Mouse (Mus musculus): ENCODE results near the gene Ahctf1. TPM values are rescaled to one million over a fixed set of nuclear protein-coding genes. Genes with fewer than 3 reads are reported as not detected.

Gene Ahctf1
- polyA plus RNA-seq, 1 experiment from 2014 or later, result 33.1 TPM

- Histone ChIP-seq H3K9ac (ENCODE audit: low read length) (no peak overlapping the region), H3K4me1 (replicated peaks; ENCODE audit: control insufficient read depth, insufficient read depth, low read length) (no peaks in the 10 kb centered on the region), H3K9me3 (ENCODE audit: control insufficient read depth, low read length) (no peaks in the 10 kb centered on the region), H3K4me2 (ENCODE audit: low read length) (no peak overlapping the region), H3K36me3 (ENCODE audit: control insufficient read depth, insufficient read depth, low read length) (peaks cover 96% of the 10 kb centered on the region), H3K27me3 (replicated peaks; ENCODE audit: control insufficient read depth, insufficient read depth, low read length) (no peaks in the 10 kb centered on the region), H3K27ac (ENCODE audit: low read depth) (no peak overlapping the region), H3K4me3 (ENCODE audit: low read depth, low read length) (no peak overlapping the region)
- DNase-seq (ENCODE audit: low spot score) (no peak), ATAC-seq (replicated peaks; ENCODE audit: low FRiP score, low TSS enrichment, low read depth) (no peak)
- WGBS, result 90% methylated on average over 5 of the region's 5 CpGs
These were observed 18.0 kb downstream of the Ahctf1 start for GRCm38 (mm10) chr1:179785502-179785901.

- Histone ChIP-seq H3K4me1 (replicated peaks; ENCODE audit: control insufficient read depth, insufficient read depth, low read length) (no peaks in the 10 kb centered on the region), H3K4me3 (ENCODE audit: low read depth, low read length) (no peak overlapping the region), H3K9ac (ENCODE audit: low read length) (no peak overlapping the region), H3K4me2 (ENCODE audit: low read length) (no peak overlapping the region), H3K9me3 (ENCODE audit: control insufficient read depth, low read length) (no peaks in the 10 kb centered on the region), H3K27me3 (replicated peaks; ENCODE audit: control insufficient read depth, insufficient read depth, low read length) (no peaks in the 10 kb centered on the region), H3K36me3 (ENCODE audit: control insufficient read depth, insufficient read depth, low read length) (peaks cover 96% of the 10 kb centered on the region), H3K27ac (ENCODE audit: low read depth) (no peak overlapping the region)
- ATAC-seq (replicated peaks; ENCODE audit: low FRiP score, low TSS enrichment, low read depth), result no peak
- no peak for DNase-seq (ENCODE audit: low spot score)
- WGBS, result 86% methylated on average over 4 of the region's 4 CpGs
These were observed 19.4 kb downstream of the Ahctf1 start for GRCm38 (mm10) chr1:179784098-179784497.

- H3K4me1 ChIP-seq (replicated peaks; ENCODE audit: control insufficient read depth, insufficient read depth, low read length), result no peaks in the 10 kb centered on the region
- H3K4me3 ChIP-seq (ENCODE audit: low read depth, low read length), result no peak overlapping the region
- no peak overlapping the region for H3K27ac ChIP-seq (ENCODE audit: low read depth)
- no peak overlapping the region for H3K4me2 ChIP-seq (ENCODE audit: low read length)
- no peaks in the 10 kb centered on the region for H3K9me3 ChIP-seq (ENCODE audit: control insufficient read depth, low read length)
- no peak for DNase-seq (ENCODE audit: low spot score)
- WGBS, result 92% methylated on average over 8 of the region's 8 CpGs
- no peak overlapping the region for H3K9ac ChIP-seq (ENCODE audit: low read length)
- H3K36me3 ChIP-seq (ENCODE audit: control insufficient read depth, insufficient read depth, low read length), result peaks cover 95% of the 10 kb centered on the region
- ATAC-seq (replicated peaks; ENCODE audit: low FRiP score, low TSS enrichment, low read depth), result no peak
- H3K27me3 ChIP-seq (replicated peaks; ENCODE audit: control insufficient read depth, insufficient read depth, low read length), result no peaks in the 10 kb centered on the region
These were observed 26.6 kb downstream of the Ahctf1 start for GRCm38 (mm10) chr1:179776831-179777230.

- no peak overlapping the region for H3K4me3 ChIP-seq (ENCODE audit: low read depth, low read length)
- ATAC-seq (replicated peaks; ENCODE audit: low FRiP score, low TSS enrichment, low read depth), result no peak
- H3K27ac ChIP-seq (ENCODE audit: low read depth), result no peak overlapping the region
- no peak overlapping the region for H3K4me2 ChIP-seq (ENCODE audit: low read length)
- no peaks in the 10 kb centered on the region for H3K27me3 ChIP-seq (replicated peaks; ENCODE audit: control insufficient read depth, insufficient read depth, low read length)
- no peak overlapping the region for H3K9ac ChIP-seq (ENCODE audit: low read length)
- no peaks in the 10 kb centered on the region for H3K4me1 ChIP-seq (replicated peaks; ENCODE audit: control insufficient read depth, insufficient read depth, low read length)
- peaks cover 94% of the 10 kb centered on the region for H3K36me3 ChIP-seq (ENCODE audit: control insufficient read depth, insufficient read depth, low read length)
- 92% methylated on average over 4 of the region's 4 CpGs for WGBS
- no peak for DNase-seq (ENCODE audit: low spot score)
- H3K9me3 ChIP-seq (ENCODE audit: control insufficient read depth, low read length), result no peaks in the 10 kb centered on the region
These were observed 42.9 kb downstream of the Ahctf1 start for GRCm38 (mm10) chr1:179760553-179760952.

GRCm38 (mm10) chr1:179760086-179760485, 43.4 kb downstream of the Ahctf1 start:
- Histone ChIP-seq H3K36me3 (ENCODE audit: control insufficient read depth, insufficient read depth, low read length) (peaks cover 92% of the 10 kb centered on the region), H3K27ac (ENCODE audit: low read depth) (no peak overlapping the region)
- no peak for DNase-seq (ENCODE audit: low spot score)

GRCm38 (mm10) chr1:179756477-179756876, 47.0 kb downstream of the Ahctf1 start:
- Histone ChIP-seq H3K4me3 (ENCODE audit: low read depth, low read length) (no peak overlapping the region), H3K4me2 (ENCODE audit: low read length) (no peak overlapping the region), H3K27ac (ENCODE audit: low read depth) (no peak overlapping the region), H3K9ac (ENCODE audit: low read length) (no peak overlapping the region), H3K27me3 (replicated peaks; ENCODE audit: control insufficient read depth, insufficient read depth, low read length) (no peaks in the 10 kb centered on the region), H3K9me3 (ENCODE audit: control insufficient read depth, low read length) (no peaks in the 10 kb centered on the region), H3K4me1 (replicated peaks; ENCODE audit: control insufficient read depth, insufficient read depth, low read length) (no peaks in the 10 kb centered on the region), H3K36me3 (ENCODE audit: control insufficient read depth, insufficient read depth, low read length) (peaks cover 90% of the 10 kb centered on the region)
- ATAC-seq (replicated peaks; ENCODE audit: low FRiP score, low TSS enrichment, low read depth) (no peak), DNase-seq (ENCODE audit: low spot score) (no peak)

More at GRCm38 (mm10) chr1:179760086-179760485, 43.4 kb downstream of the Ahctf1 start:
- Histone ChIP-seq H3K4me1 (replicated peaks; ENCODE audit: control insufficient read depth, insufficient read depth, low read length) (no peaks in the 10 kb centered on the region), H3K4me3 (ENCODE audit: low read depth, low read length) (no peak overlapping the region), H3K4me2 (ENCODE audit: low read length) (no peak overlapping the region), H3K9ac (ENCODE audit: low read length) (no peak overlapping the region), H3K27me3 (replicated peaks; ENCODE audit: control insufficient read depth, insufficient read depth, low read length) (no peaks in the 10 kb centered on the region), H3K9me3 (ENCODE audit: control insufficient read depth, low read length) (no peaks in the 10 kb centered on the region)
- 92% methylated on average over 5 of the region's 5 CpGs for WGBS
- no peak for ATAC-seq (replicated peaks; ENCODE audit: low FRiP score, low TSS enrichment, low read depth)

- peaks cover 87% of the 10 kb centered on the region for H3K36me3 ChIP-seq (ENCODE audit: control insufficient read depth, insufficient read depth, low read length)
These were observed 50.5 kb downstream of the Ahctf1 start for GRCm38 (mm10) chr1:179753006-179753405.

GRCm38 (mm10) chr1:179752276-179752675, 51.2 kb downstream of the Ahctf1 start:
- peaks cover 88% of the 10 kb centered on the region for H3K36me3 ChIP-seq (ENCODE audit: control insufficient read depth, insufficient read depth, low read length)

More at GRCm38 (mm10) chr1:179753006-179753405, 50.5 kb downstream of the Ahctf1 start:
- Histone ChIP-seq H3K27me3 (replicated peaks; ENCODE audit: control insufficient read depth, insufficient read depth, low read length) (no peaks in the 10 kb centered on the region), H3K9ac (ENCODE audit: low read length) (no peak overlapping the region), H3K27ac (ENCODE audit: low read depth) (no peak overlapping the region), H3K4me3 (ENCODE audit: low read depth, low read length) (no peak overlapping the region), H3K9me3 (ENCODE audit: control insufficient read depth, low read length) (no peaks in the 10 kb centered on the region), H3K4me1 (replicated peaks; ENCODE audit: control insufficient read depth, insufficient read depth, low read length) (no peaks in the 10 kb centered on the region), H3K4me2 (ENCODE audit: low read length) (no peak overlapping the region)
- WGBS, result 94% methylated on average over 8 of the region's 8 CpGs
- no peak for DNase-seq (ENCODE audit: low spot score)
- ATAC-seq (replicated peaks; ENCODE audit: low FRiP score, low TSS enrichment, low read depth), result no peak

GRCm38 (mm10) chr1:179745171-179745570, 58.3 kb downstream of the Ahctf1 start, which contains the start of gene Kif28:
Gene Kif28 (minus strand): TSS chr1:179745271.
- Histone ChIP-seq H3K9ac (ENCODE audit: low read length) (no peak within 1 kb of the TSS), H3K4me3 (ENCODE audit: low read depth, low read length) (no peak within 1 kb of the TSS), H3K4me1 (replicated peaks; ENCODE audit: control insufficient read depth, insufficient read depth, low read length) (no peaks in the 10 kb centered on the region), H3K9me3 (ENCODE audit: control insufficient read depth, low read length) (no peaks in the 10 kb centered on the region), H3K27ac (ENCODE audit: low read depth) (no peak within 1 kb of the TSS), H3K4me2 (ENCODE audit: low read length) (no peak within 1 kb of the TSS), H3K27me3 (replicated peaks; ENCODE audit: control insufficient read depth, insufficient read depth, low read length) (no peaks in the 10 kb centered on the region), H3K36me3 (ENCODE audit: control insufficient read depth, insufficient read depth, low read length) (peaks cover 61% of the 10 kb centered on the region)
- 93% methylated on average over 9 of the region's 9 CpGs for WGBS
- ATAC-seq (replicated peaks; ENCODE audit: low FRiP score, low TSS enrichment, low read depth) (no peak), DNase-seq (ENCODE audit: low spot score) (no peak)

More at GRCm38 (mm10) chr1:179752276-179752675, 51.2 kb downstream of the Ahctf1 start:
- 96% methylated on average over 11 of the region's 11 CpGs for WGBS
- Histone ChIP-seq H3K4me1 (replicated peaks; ENCODE audit: control insufficient read depth, insufficient read depth, low read length) (no peaks in the 10 kb centered on the region), H3K27me3 (replicated peaks; ENCODE audit: control insufficient read depth, insufficient read depth, low read length) (no peaks in the 10 kb centered on the region), H3K9me3 (ENCODE audit: control insufficient read depth, low read length) (no peaks in the 10 kb centered on the region), H3K4me2 (ENCODE audit: low read length) (no peak overlapping the region), H3K4me3 (ENCODE audit: low read depth, low read length) (no peak overlapping the region), H3K27ac (ENCODE audit: low read depth) (no peak overlapping the region), H3K9ac (ENCODE audit: low read length) (no peak overlapping the region)
- no peak for ATAC-seq (replicated peaks; ENCODE audit: low FRiP score, low TSS enrichment, low read depth)
- no peak for DNase-seq (ENCODE audit: low spot score)
